Mouse (Mus musculus) WW6 (cell line): ENCODE data around the gene Emilin1.
A peak's percentile ranks its signal among the peaks of the same experiment; 100 is the strongest.

Experiments
- DNase-seq: peaks from one replicate; pipeline ENCODE4 v3.0.0-alpha.2; 2013; ENCODE audit warnings: low read depth, low spot score

Emilin1 gene

GRCm38 (mm10) chr5:30925217-30925616, 12.0 kb downstream of the Emilin1 start:
- DNase-seq: no peak

- no peak for DNase-seq
These were observed 12.9 kb downstream of the Emilin1 start for GRCm38 (mm10) chr5:30926073-30926472.

GRCm38 (mm10) chr5:30927945-30928529, 14.8 kb downstream of the Emilin1 start:
- DNase-seq: no peak

GRCm38 (mm10) chr5:30930121-30930520, 16.9 kb downstream of the Emilin1 start:
- DNase-seq: no peak

GRCm38 (mm10) chr5:30930846-30931245, 17.6 kb downstream of the Emilin1 start:
- no peak for DNase-seq

GRCm38 (mm10) chr5:30931378-30931777, 18.2 kb downstream of the Emilin1 start:
- no peak for DNase-seq

- no peak for DNase-seq
These were observed 20.5 kb downstream of the Emilin1 start for GRCm38 (mm10) chr5:30933705-30934104.

GRCm38 (mm10) chr5:30934725-30935461, 21.7 kb downstream of the Emilin1 start:
- no peak for DNase-seq

GRCm38 (mm10) chr5:30943004-30943403, 29.8 kb downstream of the Emilin1 start:
- DNase-seq: no peak

- no peak for DNase-seq
These were observed 31.1 kb downstream of the Emilin1 start for GRCm38 (mm10) chr5:30944344-30944743.

- DNase-seq: no peak
These were observed 32.0 kb downstream of the Emilin1 start, which contains the start of gene Cgref1 for GRCm38 (mm10) chr5:30944956-30945781. TSS of gene Cgref1 (minus strand) at chr5:30945591.

- no peak for DNase-seq
These were observed 35.4 kb downstream of the Emilin1 start for GRCm38 (mm10) chr5:30948620-30949019.

GRCm38 (mm10) chr5:30949654-30950326, 36.6 kb downstream of the Emilin1 start:
- DNase-seq: peak; percentile 80

GRCm38 (mm10) chr5:30950451-30950850, 37.2 kb downstream of the Emilin1 start:
- no peak for DNase-seq

- DNase-seq: no peak
These were observed 37.7 kb downstream of the Emilin1 start for GRCm38 (mm10) chr5:30950922-30951321.

GRCm38 (mm10) chr5:30951706-30952105, 38.5 kb downstream of the Emilin1 start:
- no peak for DNase-seq

- DNase-seq: no peak
These were observed 39.3 kb downstream of the Emilin1 start for GRCm38 (mm10) chr5:30952551-30952950.

GRCm38 (mm10) chr5:30954065-30954464, 40.9 kb downstream of the Emilin1 start:
- no peak for DNase-seq

- no peak for DNase-seq
These were observed 41.4 kb downstream of the Emilin1 start for GRCm38 (mm10) chr5:30954556-30954955.

- no peak for DNase-seq
These were observed 42.5 kb downstream of the Emilin1 start for GRCm38 (mm10) chr5:30955751-30956150.

- DNase-seq: no peak
These were observed 44.7 kb downstream of the Emilin1 start for GRCm38 (mm10) chr5:30957891-30958290.
